Mouse (Mus musculus) midbrain, embryonic 10.5 days (tissue): ENCODE results near the gene Isg20l2. TPM values are rescaled to one million over a fixed set of nuclear protein-coding genes. Genes with fewer than 3 reads are reported as not detected.
"Not testable (repeated sequence)": the region's sequence is repeated elsewhere in the genome, so short reads cannot be mapped to it uniquely, and the experiment has no call there.

Experiments used
- DNase-seq: peaks from one replicate; pipeline ENCODE4 v3.0.0-alpha.2; 2017; ENCODE audit warnings: low spot score
- H3K27ac ChIP-seq: fragments of 300-500 bp; sonication (generic); replicated peaks from 2 replicates; pipeline ENCODE4 v1.5.1; 2016; ENCODE audit warnings: mild to moderate bottlenecking
- H3K27me3 ChIP-seq: fragments of 300-500 bp; sonication (generic); 2 replicates; pipeline ENCODE4 v1.6.1; 2016; ENCODE audit warnings: low read depth, mild to moderate bottlenecking; ENCODE audit not compliant: poor library complexity, severe bottlenecking
- H3K36me3 ChIP-seq: fragments of 300-500 bp; sonication (generic); 2 replicates; pipeline ENCODE4 v1.6.1; 2016; ENCODE audit warnings: mild to moderate bottlenecking, moderate library complexity
- H3K4me1 ChIP-seq: fragments of 300-500 bp; sonication (generic); 2 replicates; pipeline ENCODE4 v1.6.1; 2016
- H3K4me3 ChIP-seq: fragments of 300-500 bp; sonication (generic); 2 replicates; pipeline ENCODE4 v1.5.1; 2016; ENCODE audit warnings: mild to moderate bottlenecking, moderate library complexity
- H3K9me3 ChIP-seq: fragments of 300-500 bp; sonication (generic); replicated peaks from 2 replicates; pipeline ENCODE4 v1.6.1; 2016; ENCODE audit warnings: mild to moderate bottlenecking
- WGBS: fragments of 180-500 bp; shearing (Covaris S2); methylation state at CpG from one replicate; pipeline ENCODE4 v1.1.7; 2016; 5-methylcytosine and 5-hydroxymethylcytosine counted together
- polyA plus RNA-seq: library from polyadenylated mRNA; unstranded; fragments of >200 nt; fragmentation: Nextera tagmentation; extraction: Ambion mirVana; gene quantifications from 2 replicates; pipeline ENCODE4 v1.2.1, GENCODE M21; 2016

The Isg20l2 gene
- polyA plus RNA-seq = 81.6 and 81.9 TPM in 2 replicates

DNA sequence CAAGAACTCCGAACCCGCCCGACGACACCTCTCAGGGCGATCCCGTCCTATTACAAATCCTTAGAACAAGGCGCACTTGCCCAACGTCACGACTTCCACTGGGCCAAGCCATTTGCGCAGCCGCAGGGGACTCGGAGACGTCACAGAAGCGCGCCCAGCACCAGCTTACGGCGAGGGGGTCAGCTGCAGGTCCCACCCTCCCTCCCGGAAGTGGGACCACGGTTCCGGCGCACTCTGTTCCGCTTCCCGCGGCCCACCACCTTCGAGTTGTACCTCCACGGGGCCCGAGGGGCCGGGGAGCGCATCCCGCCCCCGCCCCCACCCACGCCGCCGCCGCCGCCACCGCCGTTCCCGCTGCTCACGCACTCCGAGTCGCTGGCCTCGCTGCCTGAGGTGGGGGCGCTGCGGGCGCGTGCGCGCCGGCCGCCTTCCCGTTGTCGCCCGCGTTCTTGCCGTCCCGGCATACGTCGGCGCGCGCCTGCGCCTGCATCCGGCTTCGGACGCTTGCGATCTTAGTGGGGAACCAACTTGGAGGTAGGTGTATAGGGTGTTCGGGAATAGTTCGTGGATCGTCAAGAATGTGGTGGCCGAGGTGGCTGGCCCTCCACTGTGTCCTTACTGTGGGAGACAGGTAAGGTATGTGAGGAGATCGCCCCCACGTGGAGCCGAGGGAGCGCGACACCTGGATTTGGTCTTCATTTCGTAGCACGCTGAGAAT is at the start of gene Isg20l2, which contains the start of gene Rrnad1:
Gene Isg20l2, plus strand, starts transcription at position 237 of the 718 bp plus-strand sequence.
Gene Rrnad1, minus strand, starts transcription at position 640 of the 718 bp plus-strand sequence.
- under 1% methylated on average over 69 of the region's 78 CpGs for WGBS
- H3K4me1 ChIP-seq = peaks cover 46% of the 10 kb centered on the region
- DNase-seq = peak; percentile 98
- H3K27ac ChIP-seq = peak within 1 kb of the TSS; percentile 96
- peak within 1 kb of the TSS; percentile 97 for H3K4me3 ChIP-seq
- H3K9me3 ChIP-seq = no peaks in the 10 kb centered on the region
- peaks cover 69% of the 10 kb centered on the region for H3K36me3 ChIP-seq
- H3K27me3 ChIP-seq = no peaks in the 10 kb centered on the region

DNA sequence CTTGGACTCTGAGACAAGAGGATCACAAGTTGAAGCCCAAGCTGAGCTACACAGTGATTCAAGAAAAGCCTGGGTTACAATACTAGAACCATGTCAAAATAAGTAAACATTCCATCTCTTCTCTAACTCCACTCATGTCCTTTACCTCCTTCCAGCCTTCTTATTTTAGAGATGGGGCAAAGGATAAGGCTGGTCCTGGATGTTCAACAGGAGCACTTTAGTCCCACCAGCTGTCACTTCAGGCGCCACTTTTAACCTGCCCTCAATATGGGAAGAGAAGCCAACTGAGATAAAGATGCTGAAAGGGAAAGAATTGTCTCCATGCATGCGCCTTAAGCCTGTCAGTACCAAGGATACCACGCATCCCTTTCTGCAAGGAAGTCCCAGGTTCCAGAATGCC is 45.8 kb upstream of the Isg20l2 start:
- Histone ChIP-seq H3K4me3 (peak overlapping the region; percentile 99), H3K36me3 (peaks cover 31% of the 10 kb centered on the region), H3K4me1 (peaks cover 20% of the 10 kb centered on the region), H3K9me3 (peaks cover 6% of the 10 kb centered on the region; the same call in 1 of the 2 replicates), H3K27ac (peak overlapping the region; percentile 96), H3K27me3 (no peaks in the 10 kb centered on the region)
- no peak for DNase-seq
- 3% methylated on average over 3 of the region's 3 CpGs for WGBS

DNA sequence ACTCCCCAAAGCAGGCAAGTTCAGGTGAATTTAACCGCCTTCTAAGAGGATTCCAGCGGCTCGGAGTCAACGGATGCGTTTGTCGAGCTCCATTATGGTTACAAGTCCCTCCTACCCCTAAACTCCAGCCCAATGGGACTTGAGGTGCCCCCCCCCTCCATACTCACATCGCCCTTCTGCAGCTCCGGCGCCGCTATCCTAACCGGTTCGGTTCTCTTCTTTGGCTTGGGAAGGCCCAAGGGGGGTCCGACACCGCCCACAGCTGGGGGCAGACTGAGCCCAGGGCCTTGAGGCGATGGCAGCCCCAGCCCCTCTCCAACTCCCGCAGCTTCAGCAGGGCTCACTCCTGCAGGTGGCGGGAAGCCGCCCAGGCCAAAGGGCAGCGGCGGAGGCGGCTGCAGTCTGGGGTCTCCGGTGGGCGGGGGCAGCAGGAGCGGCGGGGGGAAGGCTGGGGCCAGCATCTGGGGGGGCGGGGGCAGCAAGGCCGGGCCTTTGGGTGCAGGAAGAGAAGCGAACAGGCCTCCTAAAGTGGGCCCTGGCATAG is 45.3 kb upstream of the Isg20l2 start:
- Histone ChIP-seq H3K4me1 (peaks cover 20% of the 10 kb centered on the region), H3K4me3 (peak overlapping the region; percentile 99), H3K27me3 (no peaks in the 10 kb centered on the region), H3K27ac (peak overlapping the region; percentile 96), H3K9me3 (peaks cover 6% of the 10 kb centered on the region; the same call in 1 of the 2 replicates), H3K36me3 (peaks cover 28% of the 10 kb centered on the region)
- under 1% methylated on average over 28 of the region's 28 CpGs for WGBS
- no peak for DNase-seq

DNA sequence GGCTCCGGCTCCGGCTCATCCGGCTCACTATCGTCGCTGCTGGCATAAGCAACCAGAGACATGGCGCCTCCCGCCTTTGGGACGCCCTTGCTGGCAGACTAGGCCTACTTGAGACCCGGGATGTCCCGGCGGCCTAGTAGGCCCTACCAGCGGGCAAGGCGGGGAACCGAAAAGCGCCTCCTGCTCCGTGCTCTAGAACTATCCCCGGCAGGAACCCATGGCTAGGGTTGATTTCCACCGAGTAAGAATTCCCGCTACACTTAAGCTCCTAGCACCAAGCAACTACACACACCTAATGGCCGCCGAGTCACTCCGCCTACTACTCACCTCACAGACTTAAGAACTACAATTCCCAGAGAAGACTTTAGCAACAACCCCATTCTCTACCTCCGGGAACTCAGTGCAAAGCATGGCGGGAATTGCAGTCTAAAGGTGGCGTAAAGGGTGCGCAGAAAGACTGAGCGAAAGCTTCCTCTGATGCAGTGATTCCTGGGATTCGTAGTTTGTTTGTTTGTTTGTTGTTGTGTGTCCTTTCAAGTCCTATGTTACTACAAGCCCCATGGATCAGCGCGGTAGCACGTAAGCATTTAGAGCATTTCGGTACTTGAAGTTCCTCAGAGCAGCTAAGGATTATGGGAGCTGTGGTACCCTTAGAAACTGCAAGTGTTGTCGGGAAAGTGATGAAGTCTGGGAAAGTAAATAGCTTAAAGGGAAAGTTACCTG is 44.7 kb upstream of the Isg20l2 start, which contains the start of gene Prcc:
Gene Prcc, minus strand, starts transcription at position 328 of the 723 bp plus-strand sequence.
- peak; percentile 88 for DNase-seq
- H3K4me1 ChIP-seq = peaks cover 20% of the 10 kb centered on the region
- no peaks in the 10 kb centered on the region for H3K27me3 ChIP-seq
- peak within 1 kb of the TSS; percentile 99 for H3K4me3 ChIP-seq
- H3K36me3 ChIP-seq = peaks cover 22% of the 10 kb centered on the region
- H3K9me3 ChIP-seq = peaks cover 6% of the 10 kb centered on the region; the same call in 1 of the 2 replicates
- under 1% methylated on average over 33 of the region's 33 CpGs for WGBS
- peak within 1 kb of the TSS; percentile 96 for H3K27ac ChIP-seq

DNA sequence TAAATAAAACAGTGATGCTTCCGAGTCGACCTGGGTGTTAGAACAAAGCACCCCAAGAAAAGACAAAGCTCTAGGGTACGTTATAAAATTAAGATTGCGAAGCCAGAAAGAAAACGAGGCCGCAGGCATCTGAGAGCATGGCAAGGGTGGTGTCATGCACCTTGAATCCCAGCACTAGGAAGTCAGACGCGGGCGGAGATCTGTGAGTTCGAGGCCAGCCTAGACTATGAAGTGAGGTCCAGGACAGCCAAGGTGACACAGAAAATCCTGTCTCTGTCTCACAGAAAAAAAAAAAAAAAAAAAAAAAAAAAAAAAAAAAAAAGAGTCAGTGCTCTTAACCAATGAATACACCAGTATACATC is 44.1 kb upstream of the Isg20l2 start:
- peak overlapping the region; percentile 96 for H3K27ac ChIP-seq
- DNase-seq = no peak

DNA sequence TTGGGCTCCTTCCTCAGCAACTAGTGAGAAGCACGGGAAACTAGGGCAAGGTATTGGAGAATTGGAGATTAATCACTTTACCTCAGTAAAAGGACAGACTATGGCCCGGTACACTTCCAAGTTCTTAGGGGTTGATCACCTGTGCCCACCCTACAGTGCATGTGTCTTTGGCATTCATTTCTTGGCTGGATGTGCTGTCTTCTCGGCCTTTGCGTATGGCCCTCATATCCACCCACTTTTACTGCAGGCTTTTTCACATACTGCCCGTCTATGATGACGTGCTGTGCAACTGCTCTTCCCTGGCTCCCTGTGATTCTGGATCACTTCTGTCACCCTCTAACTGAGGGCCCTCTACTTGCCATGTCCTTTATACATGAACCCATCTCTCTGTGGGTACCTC is 43.7 kb upstream of the Isg20l2 start:
- Histone ChIP-seq H3K9me3 (peaks cover 6% of the 10 kb centered on the region; the same call in 1 of the 2 replicates), H3K4me3 (peak overlapping the region; percentile 99), H3K27ac (peak overlapping the region; percentile 96; the same call in 1 of the 2 replicates), H3K27me3 (no peaks in the 10 kb centered on the region), H3K36me3 (peaks cover 12% of the 10 kb centered on the region), H3K4me1 (peaks cover 20% of the 10 kb centered on the region)
- no peak for DNase-seq
- 86% methylated on average over 6 of the region's 6 CpGs for WGBS

More for the DNA sequence above, 44.1 kb upstream of the Isg20l2 start:
- no peaks in the 10 kb centered on the region for H3K27me3 ChIP-seq
- peaks cover 20% of the 10 kb centered on the region for H3K4me1 ChIP-seq
- H3K4me3 ChIP-seq = peak overlapping the region; percentile 99
- H3K36me3 ChIP-seq = peaks cover 16% of the 10 kb centered on the region
- peaks cover 6% of the 10 kb centered on the region; the same call in 1 of the 2 replicates for H3K9me3 ChIP-seq
- 13% methylated on average over 10 of the region's 10 CpGs for WGBS

DNA sequence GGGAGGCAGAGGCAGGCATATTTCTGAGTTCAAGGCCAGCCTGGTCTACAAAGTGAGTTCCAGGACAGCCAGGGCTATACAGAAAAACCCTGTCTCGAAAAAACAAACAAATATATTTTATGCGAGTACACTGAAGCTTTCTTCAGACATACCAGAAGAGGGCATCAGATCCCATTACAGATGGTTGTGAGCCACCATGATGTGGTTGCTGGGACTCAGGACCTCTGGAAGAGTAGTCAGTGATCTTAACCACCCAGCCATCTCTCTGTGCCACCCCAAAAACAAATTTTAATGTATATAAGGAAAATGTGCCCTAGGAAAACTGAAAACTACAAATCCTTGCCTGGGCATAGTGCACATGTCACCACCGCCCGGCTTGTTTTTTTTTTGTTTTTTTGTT is 42.7 kb upstream of the Isg20l2 start:
- H3K27me3 ChIP-seq, H3K4me3 ChIP-seq, H3K27ac ChIP-seq, H3K9me3 ChIP-seq, DNase-seq, H3K36me3 ChIP-seq: not testable (repeated sequence)
- WGBS = 76% methylated on average over 4 of the region's 4 CpGs
- peaks cover 20% of the 10 kb centered on the region for H3K4me1 ChIP-seq

DNA sequence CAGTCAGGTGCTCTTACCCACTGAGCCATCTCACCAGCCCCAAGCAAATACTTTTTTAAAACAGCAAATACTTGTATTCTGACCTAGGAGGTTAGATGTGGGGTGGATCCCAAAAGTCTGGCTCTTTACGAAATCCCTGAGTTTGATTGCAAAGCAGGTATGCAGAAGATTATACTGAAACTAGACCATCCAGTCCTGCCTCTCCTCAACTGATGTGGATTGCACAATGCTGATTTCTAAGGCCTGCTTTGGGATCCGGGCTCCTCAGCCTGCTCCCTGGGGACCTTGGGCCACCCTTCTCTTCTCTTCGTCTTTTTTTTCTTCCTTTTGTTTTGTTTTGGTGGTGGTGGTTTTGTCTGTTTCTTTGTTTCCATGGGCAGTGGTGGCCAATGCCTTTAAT is 38.6 kb upstream of the Isg20l2 start:
- DNase-seq = no peak
- WGBS = 38% methylated on average over 3 of the region's 3 CpGs
- no peak overlapping the region for H3K4me3 ChIP-seq
- no peak overlapping the region for H3K27ac ChIP-seq
- peaks cover 6% of the 10 kb centered on the region; the same call in 1 of the 2 replicates for H3K9me3 ChIP-seq
- no peaks in the 10 kb centered on the region for H3K4me1 ChIP-seq
- H3K27me3 ChIP-seq = no peaks in the 10 kb centered on the region
- no peaks in the 10 kb centered on the region for H3K36me3 ChIP-seq

DNA sequence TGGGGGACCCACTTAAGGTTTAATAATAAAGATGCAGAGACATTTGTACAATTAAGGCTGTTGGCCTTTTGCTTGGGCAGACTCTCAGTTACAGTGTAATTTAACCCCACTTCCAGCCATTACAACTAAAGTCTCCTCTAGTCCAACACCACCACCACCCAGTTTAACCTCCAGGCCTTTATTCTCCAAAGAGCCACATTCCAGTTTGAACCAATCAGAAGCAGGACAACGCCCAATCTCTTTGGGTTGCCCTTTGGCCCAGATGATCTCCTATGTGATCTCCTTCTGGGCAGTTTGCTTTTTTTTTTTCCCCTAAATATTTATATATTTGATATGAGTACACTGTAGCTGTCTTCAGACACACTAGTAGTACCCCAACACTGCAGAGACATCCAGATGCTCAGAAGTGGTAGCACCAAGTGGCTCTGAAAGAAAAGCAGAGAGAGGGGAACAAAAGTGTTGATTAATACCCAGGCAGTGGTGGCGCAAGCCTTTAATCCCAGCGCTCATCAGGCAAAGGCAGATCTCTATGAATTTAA is 36.7 kb upstream of the Isg20l2 start:
- 73% methylated on average over 3 of the region's 3 CpGs for WGBS
- peaks cover under 1% of the 10 kb centered on the region; the same call in 1 of the 2 replicates for H3K9me3 ChIP-seq
- DNase-seq = no peak
- no peak overlapping the region for H3K27ac ChIP-seq
- H3K27me3 ChIP-seq = no peaks in the 10 kb centered on the region
- no peaks in the 10 kb centered on the region for H3K4me1 ChIP-seq
- no peak overlapping the region for H3K4me3 ChIP-seq
- H3K36me3 ChIP-seq = no peaks in the 10 kb centered on the region

DNA sequence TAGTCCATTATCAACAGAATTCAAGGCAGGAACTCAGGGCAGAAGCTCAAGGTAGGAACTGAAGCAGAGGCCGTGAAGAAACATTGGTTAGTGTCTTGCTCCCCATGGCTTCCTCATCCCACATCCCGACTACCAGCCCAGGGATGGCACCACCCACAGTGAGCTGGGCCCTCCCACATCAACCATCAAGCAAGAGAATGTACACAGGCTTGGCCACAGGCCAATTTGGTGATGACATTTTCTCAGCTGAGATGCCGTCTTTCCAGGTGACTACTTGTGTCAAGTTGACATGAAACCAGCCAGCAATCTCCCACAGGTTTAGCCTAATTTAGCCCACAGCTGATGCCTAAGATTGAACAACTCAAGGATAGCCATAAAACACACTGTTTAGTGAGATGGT is 30.8 kb upstream of the Isg20l2 start:
- Histone ChIP-seq H3K4me3 (no peak overlapping the region), H3K4me1 (peaks cover 3% of the 10 kb centered on the region; the same call in 1 of the 2 replicates), H3K9me3 (no peaks in the 10 kb centered on the region), H3K27me3 (no peaks in the 10 kb centered on the region), H3K36me3 (no peaks in the 10 kb centered on the region), H3K27ac (no peak overlapping the region)
- no peak for DNase-seq
- 71% methylated on average over 3 of the region's 3 CpGs for WGBS

DNA sequence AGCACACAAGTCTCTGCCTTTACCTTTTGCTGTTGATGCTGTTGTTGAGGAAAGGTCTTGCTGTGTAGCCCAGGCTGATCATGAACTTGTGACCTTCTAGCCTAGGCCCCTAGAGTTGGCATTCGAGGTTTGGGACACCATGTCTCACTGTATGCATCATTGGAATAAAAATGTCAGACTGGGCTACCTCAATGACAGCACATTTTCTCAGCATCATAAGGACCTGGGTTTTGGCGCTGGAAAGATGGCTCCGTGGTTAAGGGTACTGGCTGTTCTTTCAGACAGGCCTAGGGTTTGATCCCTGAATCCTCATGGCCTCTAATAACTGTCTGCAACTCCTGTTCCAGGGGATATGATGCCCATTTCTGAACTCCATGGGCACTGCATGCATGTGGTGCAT is 30.3 kb upstream of the Isg20l2 start:
- no peak overlapping the region for H3K4me3 ChIP-seq
- H3K9me3 ChIP-seq = no peaks in the 10 kb centered on the region
- no peaks in the 10 kb centered on the region for H3K27me3 ChIP-seq
- peaks cover 3% of the 10 kb centered on the region; the same call in 1 of the 2 replicates for H3K4me1 ChIP-seq
- H3K27ac ChIP-seq = no peak overlapping the region
- no peaks in the 10 kb centered on the region for H3K36me3 ChIP-seq
- WGBS = 85% methylated on average over 3 of the region's 3 CpGs
- DNase-seq = no peak

DNA sequence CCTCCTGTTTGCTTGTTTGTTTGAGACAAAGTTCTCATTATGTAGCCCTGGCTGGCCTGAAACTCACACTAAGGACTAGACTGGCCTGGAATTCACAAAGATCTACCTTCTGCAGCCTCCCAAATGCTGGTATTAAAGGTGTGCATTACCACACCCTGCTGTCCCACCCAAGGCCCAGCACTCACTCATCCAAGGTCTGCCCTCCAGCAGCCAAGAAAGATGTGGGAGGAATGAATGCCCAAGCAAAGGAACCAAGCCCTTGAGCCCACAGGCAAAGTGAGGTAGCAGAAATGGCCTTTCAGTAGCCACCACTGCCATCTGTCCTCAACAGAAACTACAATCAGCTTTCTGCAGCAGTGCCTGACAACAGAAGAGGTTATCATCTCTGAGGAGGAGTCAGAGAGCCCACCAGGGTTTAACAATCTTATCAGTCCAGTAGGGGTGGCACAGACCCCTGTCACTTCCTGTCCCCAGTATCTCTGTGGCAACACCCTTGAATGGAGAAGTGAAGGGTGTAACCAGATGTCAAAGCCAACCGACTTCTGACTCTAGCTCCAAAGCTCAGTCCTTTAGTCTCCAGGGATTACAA is 29.0 kb upstream of the Isg20l2 start:
- H3K9me3 ChIP-seq = no peaks in the 10 kb centered on the region
- H3K4me1 ChIP-seq = peaks cover 8% of the 10 kb centered on the region; the same call in 1 of the 2 replicates
- peak overlapping the region; percentile 55 for H3K27ac ChIP-seq
- WGBS = 65% methylated on average over 1 of the region's 1 CpGs
- no peaks in the 10 kb centered on the region for H3K27me3 ChIP-seq
- DNase-seq = no peak
- peak overlapping the region; percentile 3; the same call in 1 of the 2 replicates for H3K4me3 ChIP-seq
- no peaks in the 10 kb centered on the region for H3K36me3 ChIP-seq
